Mouse (Mus musculus): ENCODE measurements at regions not wholly inside any gene's neighbourhood (a gene's known extent, or its start where the extent isn't known, plus 50 kb on each side); places are given as distances from the start of the nearest gene placed in this dataset.

DNA sequence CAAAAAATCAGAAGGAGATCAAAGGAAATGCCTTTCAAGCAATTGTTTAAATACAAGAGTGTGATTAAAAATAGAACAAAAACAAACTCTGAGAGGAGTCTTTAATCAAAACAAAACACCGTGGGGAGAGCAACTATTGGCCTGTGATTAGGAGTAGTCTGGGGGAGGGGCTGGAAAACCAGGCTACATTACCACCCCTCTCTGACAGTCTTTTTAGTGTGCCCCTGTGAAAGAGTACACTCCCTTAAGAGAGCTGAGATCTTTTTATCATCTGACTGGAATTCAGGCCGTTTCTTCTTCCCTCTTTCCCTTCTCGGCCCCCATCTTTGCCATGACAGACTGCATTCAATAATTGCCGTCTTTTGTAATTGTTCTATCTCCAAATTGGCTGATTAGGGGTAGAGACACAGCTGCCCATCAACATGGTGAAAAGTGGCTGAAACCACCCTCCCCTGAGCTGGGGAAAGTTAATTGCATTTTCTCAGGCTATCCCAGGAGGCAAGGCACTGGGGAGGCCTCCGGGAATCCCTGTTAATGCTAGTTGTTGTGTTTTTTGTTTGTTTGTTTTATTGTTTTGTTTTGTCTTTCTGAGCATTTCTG, 68.8 kb upstream of the Zbtb18 start:
- TF ChIP-seq CTCF (IDR thresholded peaks at IDR 0.05; ENCODE audit: borderline replicate concordance, insufficient read depth, low read depth, low read length) (no peak), POLR2A (IDR thresholded peaks at IDR 0.05; ENCODE audit: borderline replicate concordance, insufficient read depth, low read length) (no peak)

Data from cerebellum, adult 2 months (tissue).